Mouse (Mus musculus) midbrain, embryonic 13.5 days (tissue): ENCODE results near the gene Fmo5. TPM values are rescaled to one million over a fixed set of nuclear protein-coding genes. Genes with fewer than 3 reads are reported as not detected.

Source experiments
- ATAC-seq: fragments of 200-750 bp; cut with Nextera tagmentation; 2 replicates; pipeline ENCODE4 v1.8.0; 2017; ENCODE audit warnings: mild to moderate bottlenecking, moderate TSS enrichment, moderate library complexity
- H3K27ac ChIP-seq: fragments of 300-500 bp; sonication (generic); 2 replicates; pipeline ENCODE4 v1.5.1; 2015; ENCODE audit warnings: inconsistent platforms, mild to moderate bottlenecking, moderate library complexity
- H3K27me3 ChIP-seq: fragments of 300-500 bp; sonication (generic); 2 replicates; pipeline ENCODE4 v1.6.1; 2015; ENCODE audit warnings: mild to moderate bottlenecking, inconsistent platforms
- H3K36me3 ChIP-seq: fragments of 300-500 bp; sonication (generic); 2 replicates; pipeline ENCODE4 v1.6.1; 2015; ENCODE audit warnings: mild to moderate bottlenecking, inconsistent platforms
- H3K4me1 ChIP-seq: fragments of 300-500 bp; sonication (generic); replicated peaks from 2 replicates; pipeline ENCODE4 v1.6.1; 2015; ENCODE audit warnings: inconsistent platforms
- H3K4me2 ChIP-seq: fragments of 300-500 bp; sonication (generic); replicated peaks from 2 replicates; pipeline ENCODE4 v1.6.1; 2015; ENCODE audit warnings: moderate library complexity, mild to moderate bottlenecking, inconsistent platforms
- H3K4me3 ChIP-seq: fragments of 300-500 bp; sonication (generic); replicated peaks from 2 replicates; pipeline ENCODE4 v1.5.1; 2015; ENCODE audit warnings: mild to moderate bottlenecking, inconsistent platforms
- H3K9ac ChIP-seq: fragments of 300-500 bp; sonication (generic); replicated peaks from 2 replicates; pipeline ENCODE4 v1.6.1; 2015; ENCODE audit warnings: mild to moderate bottlenecking, inconsistent platforms
- H3K9me3 ChIP-seq: fragments of 300-500 bp; sonication (generic); 2 replicates; pipeline ENCODE4 v1.6.1; 2016; ENCODE audit warnings: mild to moderate bottlenecking, inconsistent platforms
- WGBS: fragments of 180-500 bp; shearing (Covaris S2); methylation state at CpG from one replicate; pipeline ENCODE4 v1.1.7; 2015; 5-methylcytosine and 5-hydroxymethylcytosine counted together
- polyA plus RNA-seq: library from polyadenylated mRNA; unstranded; fragments of >200 nt; fragmentation: Nextera tagmentation; extraction: Ambion mirVana; gene quantifications from 2 replicates; pipeline ENCODE4 v1.2.1, GENCODE M21; 2015

Gene Fmo5
- polyA plus RNA-seq, 1 experiment from 2014 or later: 0.71 TPM

DNA sequence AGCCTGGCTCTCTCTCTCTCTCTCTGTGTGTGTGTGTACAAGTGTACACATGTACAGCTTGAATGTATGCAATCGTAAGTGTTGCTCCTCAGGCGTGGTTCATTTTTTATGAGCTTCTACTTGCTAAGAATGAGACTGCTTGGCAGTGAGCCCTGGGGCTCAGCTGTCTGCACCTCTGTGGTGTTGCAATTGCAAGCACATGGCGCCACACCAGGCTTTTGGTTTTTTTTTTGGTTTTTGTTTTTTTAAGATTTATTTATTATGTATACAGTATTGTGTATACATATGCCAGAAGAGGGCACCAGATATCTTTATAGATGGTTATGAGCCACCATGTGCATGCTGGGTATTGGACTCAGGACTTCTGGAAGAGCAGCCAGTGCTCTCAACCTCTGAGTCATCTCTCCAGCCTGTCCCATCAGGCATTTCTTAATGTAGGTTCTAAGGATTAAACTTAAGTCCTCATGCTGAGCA is 5.7 kb downstream of the Fmo5 start:
- H3K27ac ChIP-seq: no peak overlapping the region
- H3K4me3 ChIP-seq: no peak overlapping the region
- no peak for ATAC-seq
- no peaks in the 10 kb centered on the region for H3K4me1 ChIP-seq
- H3K27me3 ChIP-seq: no peaks in the 10 kb centered on the region
- no peaks in the 10 kb centered on the region for H3K36me3 ChIP-seq
- 82% methylated on average over 3 of the region's 3 CpGs for WGBS
- no peak overlapping the region for H3K9ac ChIP-seq
- no peaks in the 10 kb centered on the region for H3K9me3 ChIP-seq
- no peak overlapping the region for H3K4me2 ChIP-seq

GRCm38 (mm10) chr3:97641396-97641795 is 12.8 kb downstream of the Fmo5 start:
- no peak overlapping the region for H3K27ac ChIP-seq
- no peak overlapping the region for H3K4me3 ChIP-seq
- WGBS: 84% methylated on average over 4 of the region's 4 CpGs
- no peaks in the 10 kb centered on the region for H3K9me3 ChIP-seq
- ATAC-seq: no peak
- H3K36me3 ChIP-seq: no peaks in the 10 kb centered on the region
- no peak overlapping the region for H3K9ac ChIP-seq
- H3K4me1 ChIP-seq: no peaks in the 10 kb centered on the region
- H3K4me2 ChIP-seq: no peak overlapping the region
- no peaks in the 10 kb centered on the region for H3K27me3 ChIP-seq

DNA sequence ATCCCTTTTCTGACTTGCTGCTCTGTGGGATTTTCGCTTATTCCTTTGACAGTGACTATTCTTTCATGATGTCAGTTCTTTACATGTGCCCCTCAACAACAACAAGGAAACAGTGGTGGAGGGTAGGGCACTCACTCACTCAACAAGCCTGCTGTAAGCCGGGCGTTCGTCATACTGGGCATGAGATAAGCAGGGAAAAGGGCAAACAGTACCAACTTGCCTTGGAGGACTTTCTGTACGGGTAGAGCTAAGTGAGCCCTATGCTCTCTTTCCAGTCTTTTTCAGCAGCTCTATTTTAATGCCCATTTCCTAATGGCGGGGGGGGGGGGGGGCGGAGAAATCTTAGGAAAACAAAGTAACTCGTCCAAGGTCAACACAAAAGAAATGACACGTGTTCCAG is 13.4 kb downstream of the Fmo5 start:
- Histone ChIP-seq H3K36me3 (no peaks in the 10 kb centered on the region), H3K4me1 (no peaks in the 10 kb centered on the region), H3K4me2 (no peak overlapping the region), H3K9me3 (no peaks in the 10 kb centered on the region), H3K27me3 (no peaks in the 10 kb centered on the region), H3K27ac (no peak overlapping the region), H3K9ac (no peak overlapping the region), H3K4me3 (no peak overlapping the region)
- ATAC-seq: no peak
- 84% methylated on average over 9 of the region's 9 CpGs for WGBS

DNA sequence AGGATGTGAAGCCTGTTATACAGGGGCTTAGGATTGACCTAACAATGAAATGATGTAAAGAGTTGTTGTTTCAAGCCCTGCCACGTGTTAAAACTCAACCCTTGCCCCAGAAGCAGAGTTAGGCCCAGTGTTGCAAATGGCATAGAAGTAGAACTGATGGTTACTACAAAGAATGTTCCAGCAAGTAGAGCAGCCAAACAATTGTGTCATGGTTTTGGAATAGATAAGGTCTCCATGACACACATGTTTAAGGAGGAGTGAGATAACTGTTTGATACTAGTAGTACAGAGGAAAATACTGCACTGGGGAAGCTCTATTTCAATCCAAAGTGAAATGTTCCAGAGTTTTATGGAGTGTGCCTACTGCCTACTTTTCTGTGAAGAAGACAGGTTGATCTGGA is 19.9 kb downstream of the Fmo5 start:
- Histone ChIP-seq H3K27me3 (no peaks in the 10 kb centered on the region), H3K36me3 (no peaks in the 10 kb centered on the region), H3K9me3 (no peaks in the 10 kb centered on the region), H3K9ac (no peak overlapping the region), H3K4me3 (no peak overlapping the region), H3K4me2 (no peak overlapping the region), H3K4me1 (no peaks in the 10 kb centered on the region), H3K27ac (no peak overlapping the region)
- no peak for ATAC-seq
- 48% methylated on average over 1 of the region's 1 CpGs for WGBS

DNA sequence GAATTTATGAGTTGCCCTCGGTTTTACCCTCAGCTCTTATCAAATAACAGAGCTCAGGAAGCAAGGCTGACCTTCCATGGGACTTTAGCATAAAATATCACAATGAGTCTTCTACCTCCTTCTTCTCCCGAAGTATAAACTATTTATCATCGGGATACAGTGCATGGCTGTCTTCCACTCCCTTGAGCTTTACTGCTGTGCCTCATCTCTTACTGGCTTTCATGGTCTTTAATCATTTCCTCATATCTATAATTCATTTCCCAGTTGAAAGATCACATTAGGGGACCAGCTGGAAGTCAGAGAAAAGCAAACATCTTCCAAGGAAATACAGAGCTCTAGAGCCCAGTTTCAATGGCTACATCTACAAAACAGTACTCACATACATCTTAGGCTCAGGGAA is 20.4 kb downstream of the Fmo5 start:
- Histone ChIP-seq H3K4me1 (no peaks in the 10 kb centered on the region), H3K9me3 (no peaks in the 10 kb centered on the region), H3K9ac (no peak overlapping the region), H3K4me2 (no peak overlapping the region), H3K27me3 (no peaks in the 10 kb centered on the region), H3K4me3 (no peak overlapping the region), H3K36me3 (no peaks in the 10 kb centered on the region), H3K27ac (no peak overlapping the region)
- WGBS: 76% methylated on average over 3 of the region's 3 CpGs
- ATAC-seq: no peak

GRCm38 (mm10) chr3:97649469-97649868 is 20.9 kb downstream of the Fmo5 start:
- Histone ChIP-seq H3K4me3 (no peak overlapping the region), H3K36me3 (no peaks in the 10 kb centered on the region), H3K27me3 (no peaks in the 10 kb centered on the region), H3K27ac (no peak overlapping the region), H3K4me2 (no peak overlapping the region), H3K9ac (no peak overlapping the region), H3K9me3 (peaks cover under 1% of the 10 kb centered on the region; the same call in 1 of the 2 replicates), H3K4me1 (no peaks in the 10 kb centered on the region)
- WGBS: 86% methylated on average over 6 of the region's 6 CpGs
- ATAC-seq: no peak

GRCm38 (mm10) chr3:97651604-97652003 is 23.0 kb downstream of the Fmo5 start:
- peaks cover 5% of the 10 kb centered on the region; the same call in 1 of the 2 replicates for H3K9me3 ChIP-seq
- no peaks in the 10 kb centered on the region for H3K27me3 ChIP-seq
- no peaks in the 10 kb centered on the region for H3K4me1 ChIP-seq
- no peak for ATAC-seq
- H3K36me3 ChIP-seq: no peaks in the 10 kb centered on the region
- H3K9ac ChIP-seq: no peak overlapping the region
- WGBS: 86% methylated on average over 10 of the region's 10 CpGs
- no peak overlapping the region for H3K27ac ChIP-seq
- H3K4me2 ChIP-seq: no peak overlapping the region
- H3K4me3 ChIP-seq: no peak overlapping the region

DNA sequence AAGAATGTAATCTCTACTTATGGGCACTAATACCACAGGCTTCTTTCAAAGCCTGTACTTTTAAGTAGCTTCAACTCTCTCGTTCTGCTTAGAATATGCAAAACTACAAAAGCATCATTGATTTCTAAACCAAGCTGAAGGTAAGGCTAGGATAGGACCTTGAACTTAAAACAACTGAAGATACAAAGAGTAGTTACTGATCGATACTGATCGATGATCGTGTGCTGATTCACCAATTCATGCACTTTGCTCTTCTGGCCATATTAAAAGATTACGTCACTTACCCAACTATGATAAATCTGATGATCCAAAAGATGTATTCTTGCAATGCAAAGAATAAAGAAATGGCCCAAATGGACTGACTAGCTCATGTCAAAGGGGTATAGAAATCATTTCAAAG is 25.2 kb downstream of the Fmo5 start:
- Histone ChIP-seq H3K4me3 (no peak overlapping the region), H3K9me3 (peaks cover 5% of the 10 kb centered on the region; the same call in 1 of the 2 replicates), H3K27ac (no peak overlapping the region), H3K4me2 (no peak overlapping the region), H3K27me3 (no peaks in the 10 kb centered on the region), H3K36me3 (no peaks in the 10 kb centered on the region), H3K9ac (no peak overlapping the region), H3K4me1 (peaks cover 1% of the 10 kb centered on the region)
- ATAC-seq: no peak
- WGBS: 92% methylated on average over 5 of the region's 5 CpGs

DNA sequence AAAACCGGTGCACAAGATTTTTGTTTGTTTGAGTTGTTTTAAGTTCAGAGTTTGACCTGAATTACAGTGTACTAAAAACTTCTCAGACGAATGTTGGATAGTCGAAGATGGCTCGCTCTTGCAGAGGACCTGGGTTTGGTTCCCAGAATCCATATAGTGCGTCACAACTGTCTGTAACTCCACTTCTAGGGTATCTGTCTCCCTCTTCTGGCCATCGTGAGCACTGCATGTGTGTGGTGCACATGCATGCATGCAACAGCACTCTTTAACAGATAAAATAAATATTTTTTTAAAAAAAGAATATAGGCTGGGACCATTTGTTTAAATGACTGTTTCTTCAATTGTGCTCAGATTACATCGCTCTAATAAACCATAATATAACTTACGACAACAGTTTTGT is 26.3 kb downstream of the Fmo5 start:
- no peak for ATAC-seq
- no peaks in the 10 kb centered on the region for H3K36me3 ChIP-seq
- 84% methylated on average over 8 of the region's 8 CpGs for WGBS

GRCm38 (mm10) chr3:97657655-97658411 is 29.2 kb downstream of the Fmo5 start, which contains the start of gene Prkab2:
Prkab2 (plus strand) TSS chr3:97658193.
- Histone ChIP-seq H3K4me2 (peak within 1 kb of the TSS; percentile 78), H3K9ac (peak within 1 kb of the TSS; percentile 81), H3K27me3 (no peaks in the 10 kb centered on the region), H3K36me3 (peaks cover 5% of the 10 kb centered on the region; the same call in 1 of the 2 replicates), H3K9me3 (peaks cover 5% of the 10 kb centered on the region; the same call in 1 of the 2 replicates), H3K4me1 (peaks cover 15% of the 10 kb centered on the region), H3K27ac (peak within 1 kb of the TSS; percentile 51), H3K4me3 (peak within 1 kb of the TSS; percentile 81)
- 2% methylated on average over 51 of the region's 51 CpGs for WGBS
- peak; percentile 96 for ATAC-seq

More for the DNA sequence above, 26.3 kb downstream of the Fmo5 start:
- H3K4me1 ChIP-seq: peaks cover 12% of the 10 kb centered on the region
- H3K4me3 ChIP-seq: no peak overlapping the region
- no peak overlapping the region for H3K9ac ChIP-seq
- H3K4me2 ChIP-seq: no peak overlapping the region
- no peaks in the 10 kb centered on the region for H3K27me3 ChIP-seq
- H3K9me3 ChIP-seq: peaks cover 5% of the 10 kb centered on the region; the same call in 1 of the 2 replicates
- H3K27ac ChIP-seq: no peak overlapping the region

GRCm38 (mm10) chr3:97658426-97659193 is 30.0 kb downstream of the Fmo5 start:
- WGBS: under 1% methylated on average over 49 of the region's 50 CpGs

DNA sequence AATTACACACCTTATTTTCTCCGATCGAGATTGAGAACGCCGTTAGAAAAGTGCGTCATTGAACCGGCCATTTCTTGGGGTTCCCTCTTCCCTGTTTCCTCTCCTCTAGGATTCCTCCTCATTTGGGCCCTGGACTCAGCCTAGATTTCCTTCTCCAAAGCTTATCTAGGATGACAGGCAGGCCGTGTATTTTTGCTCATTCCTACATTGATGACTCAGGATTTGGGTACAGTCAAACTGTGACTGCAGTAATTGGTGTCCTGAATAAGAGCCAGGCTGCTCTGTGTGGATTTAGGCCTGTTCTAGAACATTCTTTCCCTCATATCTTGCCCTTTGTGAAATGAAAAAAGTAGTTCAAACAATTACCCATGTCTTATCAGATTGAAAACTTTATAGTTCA is 31.1 kb downstream of the Fmo5 start:
- 93% methylated on average over 7 of the region's 7 CpGs for WGBS
- Histone ChIP-seq H3K9me3 (peaks cover 2% of the 10 kb centered on the region; the same call in 1 of the 2 replicates), H3K4me3 (no peak overlapping the region; the same call in 1 of the 2 replicates), H3K9ac (0 out of 2 replicates have a peak overlapping the region, but pooled peaks have one; percentile 36), H3K4me2 (peak overlapping the region; percentile 78; the same call in 1 of the 2 replicates), H3K27ac (no peak overlapping the region), H3K36me3 (peaks cover 21% of the 10 kb centered on the region), H3K27me3 (no peaks in the 10 kb centered on the region), H3K4me1 (peaks cover 15% of the 10 kb centered on the region)
- no peak for ATAC-seq

More at GRCm38 (mm10) chr3:97658426-97659193, 30.0 kb downstream of the Fmo5 start:
- Histone ChIP-seq H3K9ac (peak overlapping the region; percentile 81), H3K4me3 (peak overlapping the region; percentile 81), H3K27ac (peak overlapping the region; percentile 51), H3K27me3 (no peaks in the 10 kb centered on the region), H3K4me1 (peaks cover 15% of the 10 kb centered on the region), H3K4me2 (peak overlapping the region; percentile 78), H3K36me3 (peaks cover 10% of the 10 kb centered on the region), H3K9me3 (peaks cover 5% of the 10 kb centered on the region; the same call in 1 of the 2 replicates)
- peak; percentile 2 for ATAC-seq
